Mouse (Mus musculus): ENCODE results near the gene Sdk2.

- TF ChIP-seq CTCF (IDR thresholded peaks at IDR 0.05; ENCODE audit: extremely low read depth, insufficient read depth, insufficient read length, insufficient replicate concordance) (no peak), POLR2A (IDR thresholded peaks at IDR 0.05; ENCODE audit: low read depth, low read length) (no peak)
These were observed 5.6 kb downstream of the Sdk2 start for GRCm38 (mm10) chr11:114061265-114061664.
